17 mouse cellular contexts compared by ENCODE assay signal in the genomic region with DNA sequence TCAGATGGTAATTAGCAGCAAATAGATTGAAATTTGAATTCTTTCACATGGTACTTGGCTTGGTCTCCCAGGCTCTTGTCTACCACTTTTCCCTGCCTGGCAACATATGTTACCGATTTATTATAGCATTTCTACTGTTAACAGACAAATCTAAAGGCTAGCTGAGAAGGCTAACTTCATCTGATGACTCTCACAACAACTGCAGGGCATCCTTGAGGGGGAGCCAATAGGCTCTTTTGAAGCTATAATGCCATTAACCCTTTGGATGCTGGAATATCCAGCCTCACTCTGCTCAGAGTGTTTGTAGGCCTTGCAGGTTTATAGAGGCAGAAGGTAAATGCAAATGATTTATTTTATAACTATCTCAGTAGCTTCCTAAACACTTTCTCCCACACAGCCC.
DNase-seq lines count a peak whose midpoint lies in the region; ATAC-seq and TF ChIP-seq lines count a peak whose summit lies in the region.
"Had no signal": no experiment of that assay in that cellular context is flagged by ENCODE, and none has a peak within 500 bp of the region (broad histone marks: within the 10 kb centered on the region; RNA-seq: fewer than 3 reads in every experiment).

No protein-coding gene starts in this region.

- H3K4me1 ChIP-seq in hindbrain, embryonic 14.5 days (replicated peaks; ENCODE audit: control insufficient read depth, insufficient read depth, low read length) = peaks cover 32% of the 10 kb centered on the region
- H3K4me1 ChIP-seq in hindbrain, embryonic 16.5 days (ENCODE audit: control insufficient read depth, insufficient read depth, low read depth, low read length) = peaks cover 3% of the 10 kb centered on the region; the same call in 1 of the 2 replicates
- peaks cover 22% of the 10 kb centered on the region for H3K4me1 ChIP-seq in stomach, embryonic 14.5 days (ENCODE audit: control insufficient read depth, insufficient read depth, low read length)

- 0 out of 2 replicates have a peak overlapping the region, but pooled peaks have one; percentile 47 for H3K27ac ChIP-seq in hindbrain, embryonic 14.5 days
- H3K27ac ChIP-seq in hindbrain, embryonic 16.5 days (ENCODE audit: low read depth, low read length) = no peak overlapping the region
- H3K27ac ChIP-seq in stomach, embryonic 14.5 days (ENCODE audit: low read length) = peak overlapping the region; percentile 75; the same call in 1 of the 2 replicates
- H3K27ac ChIP-seq: forebrain, embryonic 13.5 days; midbrain, embryonic 12.5 days had no signal

- TF ChIP-seq POLR2A in brain, embryonic 14.5 days (IDR thresholded peaks at IDR 0.05; ENCODE audit: borderline replicate concordance, extremely low read depth, insufficient read depth, insufficient read length, poor library complexity, severe bottlenecking) = no peak

- H3K9ac ChIP-seq in hindbrain, embryonic 14.5 days = no peak overlapping the region
- H3K9ac ChIP-seq in hindbrain, embryonic 16.5 days (ENCODE audit: low read depth, low read length) = no peak overlapping the region
- H3K9ac ChIP-seq in stomach, embryonic 14.5 days (replicated peaks; ENCODE audit: low read depth, low read length) = no peak overlapping the region
- H3K9ac ChIP-seq: forebrain, embryonic 13.5 days; intestine, embryonic 15.5 days; kidney, embryonic 15.5 days; midbrain, embryonic 12.5 days had no signal

- H3K4me2 ChIP-seq in hindbrain, embryonic 14.5 days (replicated peaks) = no peak overlapping the region
- no peak overlapping the region for H3K4me2 ChIP-seq in hindbrain, embryonic 16.5 days (ENCODE audit: low read length)
- H3K4me2 ChIP-seq in stomach, embryonic 14.5 days (replicated peaks; ENCODE audit: low read depth, low read length) = no peak overlapping the region
- H3K4me2 ChIP-seq: forebrain, embryonic 13.5 days; heart, embryonic 11.5 days; intestine, embryonic 15.5 days; kidney, embryonic 15.5 days; midbrain, embryonic 12.5 days had no signal

- 35% methylated on average over 1 of the region's 1 CpGs for WGBS in hindbrain, embryonic 14.5 days
- WGBS in hindbrain, embryonic 16.5 days = 27% methylated on average over 1 of the region's 1 CpGs
- WGBS in stomach, embryonic 14.5 days = 38% methylated on average over 1 of the region's 1 CpGs

- no peaks in the 10 kb centered on the region for H3K36me3 ChIP-seq in hindbrain, embryonic 14.5 days (replicated peaks; ENCODE audit: control insufficient read depth, insufficient read depth)
- H3K36me3 ChIP-seq in hindbrain, embryonic 16.5 days (ENCODE audit: control insufficient read depth, insufficient read depth, low read length) = no peaks in the 10 kb centered on the region
- H3K36me3 ChIP-seq in stomach, embryonic 14.5 days (ENCODE audit: control insufficient read depth, insufficient read depth, low read length) = no peaks in the 10 kb centered on the region
- H3K36me3 ChIP-seq: intestine, embryonic 15.5 days; kidney, embryonic 15.5 days; midbrain, embryonic 12.5 days had no signal

- H3K4me3 ChIP-seq in hindbrain, embryonic 14.5 days (replicated peaks; ENCODE audit: low read length) = no peak overlapping the region
- H3K4me3 ChIP-seq in hindbrain, embryonic 16.5 days (ENCODE audit: low read length) = no peak overlapping the region
- no peak overlapping the region for H3K4me3 ChIP-seq in stomach, embryonic 14.5 days (ENCODE audit: low read depth, low read length)
- H3K4me3 ChIP-seq: forebrain, embryonic 13.5 days; intestine, embryonic 15.5 days; kidney, embryonic 15.5 days; midbrain, embryonic 12.5 days had no signal

- DNase-seq in cerebellum, adult 9-11 months = peak; percentile 40
- DNase-seq in cerebellum, adult 11-12 months = no peak
- no peak for DNase-seq in hindbrain, embryonic 14.5 days (ENCODE audit: low spot score)
- DNase-seq in brain, embryonic 14.5 days (ENCODE audit: low read depth) = peak; percentile 42
- DNase-seq in testis, postnatal 14 days (ENCODE audit: low spot score) = no peak
- DNase-seq: adrenal gland, adult 2 months; lung, adult 18-20 months; spleen, adult 18-20 months; thymus, postnatal 25 days had no signal

- TF ChIP-seq CTCF in brain, embryonic 14.5 days (IDR thresholded peaks at IDR 0.05; ENCODE audit: borderline replicate concordance, extremely low read depth, insufficient read depth, insufficient read length) = no peak

- ATAC-seq in hindbrain, embryonic 14.5 days (ENCODE audit: low FRiP score) = no peak
- no peak for ATAC-seq in hindbrain, embryonic 16.5 days
- no peak for ATAC-seq in stomach, embryonic 14.5 days (ENCODE audit: insufficient number of reproducible peaks, insufficient read depth, low FRiP score, low read depth)
- ATAC-seq: forebrain, embryonic 13.5 days; intestine, embryonic 15.5 days had no signal

- H3K9me3 ChIP-seq in hindbrain, embryonic 14.5 days (ENCODE audit: control insufficient read depth, low read length) = no peaks in the 10 kb centered on the region
- H3K9me3 ChIP-seq in hindbrain, embryonic 16.5 days (ENCODE audit: control insufficient read depth, low read length) = no peaks in the 10 kb centered on the region
- no peaks in the 10 kb centered on the region for H3K9me3 ChIP-seq in stomach, embryonic 14.5 days (ENCODE audit: control insufficient read depth, low read depth, low read length)
- H3K9me3 ChIP-seq: forebrain, embryonic 13.5 days; intestine, embryonic 15.5 days; kidney, embryonic 15.5 days; midbrain, embryonic 12.5 days had no signal

- H3K27me3 ChIP-seq in hindbrain, embryonic 14.5 days (ENCODE audit: control insufficient read depth, insufficient read depth, low read length) = no peaks in the 10 kb centered on the region
- H3K27me3 ChIP-seq in hindbrain, embryonic 16.5 days (replicated peaks; ENCODE audit: control insufficient read depth, insufficient read depth, low read length) = no peaks in the 10 kb centered on the region
- no peaks in the 10 kb centered on the region for H3K27me3 ChIP-seq in stomach, embryonic 14.5 days (ENCODE audit: control insufficient read depth, insufficient read depth, low read length)
- H3K27me3 ChIP-seq: CH12.LX; intestine, embryonic 15.5 days had no signal

Comparison
In these comparisons a context has a peak if more than half of its experiments do, and no peak if none do; other contexts are left out.
1. DNase-seq: peak in cerebellum, adult 9-11 months (single experiment) and brain, embryonic 14.5 days (single experiment); none in cerebellum, adult 11-12 months (single experiment), hindbrain, embryonic 14.5 days (single experiment) and testis, postnatal 14 days (single experiment).